Mouse (Mus musculus) ES-Bruce4 (cell line): ENCODE data around the gene Slc35g2.

Experiments used
- CTCF ChIP-seq: IDR thresholded peaks from one replicate; pipeline ENCODE4 v1.8.1; 2011; ENCODE audit warnings: low read depth, low read length
- POLR2A ChIP-seq: IDR thresholded peaks from one replicate; pipeline ENCODE4 v1.8.1; 2011; ENCODE audit warnings: low read length; ENCODE audit not compliant: insufficient read depth

DNA sequence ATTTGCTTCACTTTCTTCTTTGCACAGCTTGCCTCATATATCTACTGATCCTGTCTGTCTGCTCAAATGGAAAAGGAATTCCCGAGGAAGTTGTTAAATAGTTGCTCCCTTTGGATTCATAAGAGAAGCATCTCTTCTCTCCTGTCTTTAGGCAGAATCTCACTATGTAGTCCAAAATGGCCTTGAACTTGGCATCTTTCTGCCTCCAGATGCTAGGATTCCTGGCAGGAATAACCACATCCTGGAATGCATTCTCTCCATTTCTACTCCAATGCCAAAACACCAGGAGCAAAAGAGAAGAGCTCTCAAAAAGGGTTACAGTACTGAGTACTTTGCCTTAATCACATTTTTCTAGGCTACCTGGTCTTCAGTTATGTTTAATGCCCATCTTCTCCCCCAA lies 39.6 kb downstream of the Slc35g2 start:
- TF ChIP-seq CTCF (no peak), POLR2A (no peak)
